Mouse (Mus musculus) hindbrain, embryonic 16.5 days (tissue): ENCODE results near the gene Emc8. TPM values are rescaled to one million over a fixed set of nuclear protein-coding genes. Genes with fewer than 3 reads are reported as not detected.
A peak's percentile ranks its signal among the peaks of the same experiment; 100 is the strongest.

Source experiments
- ATAC-seq: fragments of 200-750 bp; cut with Nextera tagmentation; 2 replicates; pipeline ENCODE4 v1.8.0; 2017; ENCODE audit warnings: moderate TSS enrichment, moderate library complexity
- H3K27ac ChIP-seq: fragments of 300-500 bp; sonication (generic); 2 replicates; pipeline ENCODE4 v1.5.1; 2014; ENCODE audit warnings: low read depth, mild to moderate bottlenecking, control low read depth, low read length, moderate library complexity
- H3K27me3 ChIP-seq: fragments of 300-500 bp; sonication (generic); replicated peaks from 2 replicates; pipeline ENCODE4 v1.6.1; 2014; ENCODE audit warnings: low read length; ENCODE audit not compliant: control insufficient read depth, insufficient read depth
- H3K36me3 ChIP-seq: fragments of 300-500 bp; sonication (generic); 2 replicates; pipeline ENCODE4 v1.6.1; 2014; ENCODE audit warnings: mild to moderate bottlenecking, low read length, moderate library complexity, mixed read lengths; ENCODE audit not compliant: control insufficient read depth, insufficient read depth
- H3K4me1 ChIP-seq: fragments of 300-500 bp; sonication (generic); 2 replicates; pipeline ENCODE4 v1.6.1; 2014; ENCODE audit warnings: low read depth, low read length; ENCODE audit not compliant: control insufficient read depth, insufficient read depth
- H3K4me2 ChIP-seq: fragments of 300-500 bp; sonication (generic); 2 replicates; pipeline ENCODE4 v1.6.1; 2014; ENCODE audit warnings: mild to moderate bottlenecking, low read length, control low read depth, moderate library complexity
- H3K4me3 ChIP-seq: fragments of 300-500 bp; sonication (generic); 2 replicates; pipeline ENCODE4 v1.5.1; 2014; ENCODE audit warnings: mild to moderate bottlenecking, low read length, control low read depth, moderate library complexity
- H3K9ac ChIP-seq: fragments of 300-500 bp; sonication (generic); 2 replicates; pipeline ENCODE4 v1.6.1; 2014; ENCODE audit warnings: low read depth, mild to moderate bottlenecking, control low read depth, low read length, moderate library complexity
- H3K9me3 ChIP-seq: fragments of 300-500 bp; sonication (generic); 2 replicates; pipeline ENCODE4 v1.6.1; 2014; ENCODE audit warnings: mild to moderate bottlenecking, low read length, moderate library complexity; ENCODE audit not compliant: control insufficient read depth
- WGBS: fragments of 180-500 bp; shearing (Covaris S2); extraction: QIAGEN DNeasy Blood & Tissue Kit; methylation state at CpG from one replicate; pipeline ENCODE4 v1.1.7; 2014; 5-methylcytosine and 5-hydroxymethylcytosine counted together
- polyA plus RNA-seq: library from polyadenylated mRNA; unstranded; fragments of >200 nt; fragmentation: Nextera tagmentation; extraction: Ambion mirVana; gene quantifications from 2 replicates; pipeline ENCODE4 v1.2.1, GENCODE M21; 2015

Emc8 gene
- polyA plus RNA-seq, 1 experiment from 2014 or later, result 118 TPM

DNA sequence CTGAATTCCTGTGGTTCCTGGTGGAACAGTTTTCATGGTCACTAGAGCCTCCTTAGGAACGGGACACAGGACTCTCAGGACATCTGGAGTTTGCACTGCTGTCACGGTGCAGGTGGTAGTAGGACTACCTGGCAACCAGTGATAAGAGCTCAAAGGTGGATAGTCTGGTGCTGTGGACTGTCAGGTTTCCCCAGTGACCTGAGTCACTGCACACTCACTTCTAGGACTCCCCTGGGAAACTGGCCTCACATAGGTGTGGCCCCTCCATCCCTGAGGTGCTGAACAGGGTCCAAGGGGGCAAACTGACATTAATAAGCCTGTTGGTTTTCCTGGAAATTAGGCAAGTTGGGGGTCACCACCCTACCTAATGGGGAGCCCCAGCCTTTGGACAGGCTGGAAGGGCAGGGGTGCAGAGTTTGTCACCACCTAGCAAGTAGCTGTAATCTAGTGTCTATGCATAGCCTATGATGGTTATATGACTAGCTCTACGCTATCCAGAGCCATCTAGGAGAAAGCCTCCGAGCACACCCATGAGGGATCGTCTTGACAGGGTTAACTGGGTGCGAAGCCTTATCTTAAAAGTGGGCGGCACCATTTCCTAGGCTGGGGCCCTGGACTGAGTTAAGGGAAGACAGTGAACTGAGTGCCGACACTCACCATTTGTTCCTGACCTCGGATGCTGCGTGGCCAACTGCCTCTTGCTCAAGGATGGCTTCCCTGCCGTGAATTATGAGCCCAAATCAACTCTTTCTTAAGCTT is 11.4 kb upstream of the Emc8 start:
- WGBS, result 79% methylated on average over 11 of the region's 11 CpGs
- no peak overlapping the region for H3K4me3 ChIP-seq
- no peak overlapping the region; the same call in 1 of the 2 replicates for H3K9ac ChIP-seq
- no peak overlapping the region for H3K4me2 ChIP-seq
- H3K27me3 ChIP-seq, result no peaks in the 10 kb centered on the region
- H3K36me3 ChIP-seq, result peaks cover 3% of the 10 kb centered on the region; the same call in 1 of the 2 replicates
- no peaks in the 10 kb centered on the region for H3K9me3 ChIP-seq
- no peaks in the 10 kb centered on the region for H3K4me1 ChIP-seq
- no peak for ATAC-seq
- no peak overlapping the region for H3K27ac ChIP-seq

DNA sequence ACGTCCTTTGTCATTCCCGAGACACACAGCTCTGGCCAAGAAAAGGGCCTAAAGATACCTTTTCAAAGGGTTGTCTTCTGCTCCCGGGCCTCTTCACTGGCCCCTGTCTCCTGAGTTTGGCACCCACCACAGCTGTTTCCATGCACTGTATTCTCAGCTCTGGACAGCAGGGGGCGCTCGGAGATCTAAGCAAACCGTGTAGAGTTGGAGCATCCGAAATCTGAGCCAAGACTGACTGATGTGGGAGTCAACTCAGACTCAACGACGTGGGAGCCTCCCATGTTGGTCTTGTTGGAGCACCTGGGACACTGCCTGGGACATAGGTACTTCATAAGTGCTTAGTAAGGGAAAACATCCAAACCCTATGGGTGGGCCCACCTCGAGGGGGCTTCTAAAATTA is 10.1 kb upstream of the Emc8 start:
- Histone ChIP-seq H3K36me3 (peaks cover 10% of the 10 kb centered on the region), H3K4me3 (no peak overlapping the region), H3K4me2 (no peak overlapping the region), H3K4me1 (no peaks in the 10 kb centered on the region), H3K27me3 (no peaks in the 10 kb centered on the region), H3K9me3 (no peaks in the 10 kb centered on the region), H3K27ac (no peak overlapping the region), H3K9ac (no peak overlapping the region)
- ATAC-seq, result peak; percentile 37; the same call in 1 of the 2 replicates
- WGBS, result 14% methylated on average over 10 of the region's 10 CpGs

GRCm38 (mm10) chr8:120675718-120676117 is 7.3 kb upstream of the Emc8 start:
- no peaks in the 10 kb centered on the region for H3K9me3 ChIP-seq
- H3K4me3 ChIP-seq, result no peak overlapping the region
- H3K4me2 ChIP-seq, result no peak overlapping the region
- no peak overlapping the region for H3K9ac ChIP-seq
- H3K4me1 ChIP-seq, result no peaks in the 10 kb centered on the region; the same call in 1 of the 2 replicates
- H3K27ac ChIP-seq, result no peak overlapping the region
- peaks cover 25% of the 10 kb centered on the region for H3K36me3 ChIP-seq
- 71% methylated on average over 8 of the region's 8 CpGs for WGBS
- ATAC-seq, result no peak
- no peaks in the 10 kb centered on the region for H3K27me3 ChIP-seq

GRCm38 (mm10) chr8:120673298-120673697 is 4.9 kb upstream of the Emc8 start:
- H3K4me2 ChIP-seq, result no peak overlapping the region
- H3K36me3 ChIP-seq, result peaks cover 26% of the 10 kb centered on the region
- H3K4me1 ChIP-seq, result peaks cover 6% of the 10 kb centered on the region
- no peaks in the 10 kb centered on the region for H3K27me3 ChIP-seq
- no peak overlapping the region for H3K9ac ChIP-seq
- no peak overlapping the region for H3K27ac ChIP-seq
- no peaks in the 10 kb centered on the region for H3K9me3 ChIP-seq
- ATAC-seq, result no peak
- 91% methylated on average over 7 of the region's 7 CpGs for WGBS
- no peak overlapping the region for H3K4me3 ChIP-seq

DNA sequence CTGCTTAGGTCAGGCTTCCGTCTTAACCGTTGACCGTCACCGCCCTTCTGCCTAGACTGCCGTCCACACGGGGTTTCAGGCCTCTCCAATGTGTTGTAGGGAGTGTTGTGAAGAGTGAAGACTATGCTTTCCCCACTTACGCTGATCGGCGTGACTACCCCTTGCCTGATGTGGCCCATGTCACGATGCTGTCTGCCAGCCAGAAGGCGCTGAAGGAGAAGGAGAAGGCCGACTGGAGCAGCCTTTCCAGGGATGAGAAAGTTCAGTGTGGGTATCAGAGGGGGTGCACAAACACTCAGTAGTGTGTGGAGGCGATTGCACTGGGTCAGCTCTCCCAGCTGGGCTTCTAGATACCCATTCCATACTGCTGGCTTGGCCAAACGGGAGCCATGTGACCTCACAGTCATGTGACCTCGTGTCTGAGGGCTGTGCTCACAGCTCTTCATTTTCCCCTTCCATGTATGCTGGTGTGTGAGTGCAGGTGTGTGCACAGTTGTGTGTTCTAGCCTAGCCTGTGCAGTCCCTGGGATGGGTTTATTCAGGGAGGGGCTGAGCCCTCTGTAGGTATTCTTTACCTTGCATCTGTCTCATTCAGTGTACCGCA is 4.4 kb upstream of the Emc8 start:
- Histone ChIP-seq H3K4me3 (no peak overlapping the region), H3K36me3 (peaks cover 26% of the 10 kb centered on the region), H3K27ac (no peak overlapping the region), H3K9ac (no peak overlapping the region), H3K4me2 (no peak overlapping the region), H3K9me3 (no peaks in the 10 kb centered on the region), H3K27me3 (no peaks in the 10 kb centered on the region), H3K4me1 (peaks cover 6% of the 10 kb centered on the region)
- WGBS, result 93% methylated on average over 16 of the region's 16 CpGs
- ATAC-seq, result no peak

- Histone ChIP-seq H3K27ac (no peak overlapping the region), H3K36me3 (peaks cover 24% of the 10 kb centered on the region), H3K4me1 (peaks cover 9% of the 10 kb centered on the region), H3K9ac (no peak overlapping the region), H3K4me2 (no peak overlapping the region), H3K27me3 (no peaks in the 10 kb centered on the region), H3K4me3 (no peak overlapping the region), H3K9me3 (no peaks in the 10 kb centered on the region)
- no peak for ATAC-seq
- WGBS, result 58% methylated on average over 6 of the region's 6 CpGs
Measured at GRCm38 (mm10) chr8:120671775-120672174, 3.4 kb upstream of the Emc8 start.

DNA sequence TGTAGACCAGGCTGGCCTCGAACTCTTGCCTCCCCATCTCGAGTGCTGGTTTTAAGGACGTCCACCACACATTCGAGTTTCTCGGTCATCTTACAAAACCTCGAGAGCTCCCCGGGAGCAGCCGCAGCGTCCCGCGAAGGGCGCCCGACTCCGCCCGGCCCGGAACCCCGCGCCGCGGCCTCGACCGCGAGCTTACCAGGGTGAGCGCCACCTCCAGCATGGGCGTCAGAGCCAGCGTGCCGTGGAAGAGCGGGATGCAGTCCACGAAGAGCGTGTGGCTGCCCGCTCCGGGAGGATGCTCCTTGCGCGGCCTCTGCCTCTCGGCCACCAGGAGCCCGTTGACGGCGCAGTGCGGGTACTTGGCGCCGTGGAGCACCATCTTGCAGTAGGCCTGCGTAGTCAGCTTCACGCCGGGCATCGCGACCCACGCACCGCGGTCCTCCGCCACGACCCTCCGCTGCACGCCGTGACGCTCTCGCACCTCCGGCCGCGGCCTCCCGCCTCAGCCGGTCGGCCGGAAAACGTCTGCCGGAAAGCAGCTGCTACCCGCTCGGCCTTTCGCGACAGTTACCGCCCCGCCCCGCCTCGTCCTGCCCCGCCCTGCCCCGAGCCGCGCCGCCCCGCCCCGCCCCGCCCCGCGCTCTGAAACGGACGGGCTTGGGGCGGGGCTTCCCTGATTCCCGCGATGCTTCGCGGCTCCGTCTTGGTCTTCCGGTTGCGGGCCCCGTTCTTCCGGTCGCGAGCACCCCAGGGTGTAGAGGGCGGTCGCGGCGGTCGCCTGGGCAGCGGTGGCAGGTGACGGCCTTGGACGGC is 606 bp downstream of the Emc8 start, which contains the start of the genes Gm27021 and Cox4i1:
Gm27021 (minus strand) TSS at position 519 of the 813 bp plus-strand sequence.
Cox4i1 (plus strand) TSS at position 662 of the 813 bp plus-strand sequence.
- peaks cover 36% of the 10 kb centered on the region for H3K4me1 ChIP-seq

DNA sequence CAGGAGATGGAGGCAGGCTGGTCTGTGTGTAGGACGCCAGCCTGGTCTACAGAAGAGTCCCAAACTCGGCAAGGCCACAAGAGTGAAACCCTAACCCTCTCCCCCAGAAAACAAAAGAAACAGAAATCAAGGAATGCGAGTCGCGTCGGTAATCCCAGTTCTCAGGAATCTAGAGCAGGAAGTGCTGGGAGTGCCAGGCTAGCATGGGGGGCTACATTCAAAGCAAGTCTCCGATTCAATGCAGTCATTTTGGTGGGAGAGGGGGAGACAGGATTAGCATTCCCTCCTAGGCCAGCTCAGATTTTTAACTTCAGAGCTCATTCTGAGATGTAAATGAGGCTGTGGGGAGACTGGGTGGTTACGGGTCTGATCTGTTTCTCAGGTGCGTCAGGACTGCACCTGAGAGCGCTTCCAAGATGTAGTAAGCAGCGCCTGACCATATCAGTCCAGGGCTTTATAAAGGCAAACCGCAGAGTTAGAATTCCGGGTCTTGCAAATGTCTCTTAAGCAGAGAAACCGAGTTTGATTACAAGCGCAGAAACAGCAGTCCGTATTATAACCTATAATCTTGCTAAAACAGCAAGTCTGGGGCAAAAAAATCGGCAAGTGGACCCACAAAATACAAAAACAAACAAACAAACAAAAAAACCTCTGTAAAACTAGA is 1.4 kb downstream of the Emc8 start:
- ATAC-seq, result no peak
- 1% methylated on average over 17 of the region's 17 CpGs for WGBS
- 0 out of 2 replicates have a peak, but pooled peaks cover 5% of the 10 kb centered on the region for H3K36me3 ChIP-seq
- H3K27me3 ChIP-seq, result no peaks in the 10 kb centered on the region
- peaks cover 36% of the 10 kb centered on the region for H3K4me1 ChIP-seq
- no peak overlapping the region for H3K27ac ChIP-seq
- H3K9me3 ChIP-seq, result no peaks in the 10 kb centered on the region
- peak overlapping the region; percentile 94 for H3K4me3 ChIP-seq
- peak overlapping the region; percentile 90 for H3K9ac ChIP-seq
- peak overlapping the region; percentile 76 for H3K4me2 ChIP-seq

More for the DNA sequence above, 606 bp downstream of the Emc8 start, which contains the start of the genes Gm27021 and Cox4i1:
- Histone ChIP-seq H3K27ac (peak within 1 kb of the TSS; percentile 89), H3K9me3 (no peaks in the 10 kb centered on the region), H3K4me2 (peak within 1 kb of the TSS; percentile 84), H3K36me3 (peaks cover 9% of the 10 kb centered on the region), H3K27me3 (no peaks in the 10 kb centered on the region), H3K4me3 (peak within 1 kb of the TSS; percentile 94), H3K9ac (peak within 1 kb of the TSS; percentile 93)
- ATAC-seq, result peak; percentile 92
- under 1% methylated on average over 59 of the region's 105 CpGs for WGBS
